Mouse (Mus musculus): ENCODE results near the gene Tspo2. TPM values are rescaled to one million over a fixed set of nuclear protein-coding genes. Genes with fewer than 3 reads are reported as not detected.

The Tspo2 gene
- polyA plus RNA-seq, 1 experiment, result 0.41 TPM

GRCm38 (mm10) chr17:48463391-48463790, 12.1 kb upstream of the Tspo2 start:
- Histone ChIP-seq H3K27me3 (replicated peaks; ENCODE audit: control insufficient read depth, insufficient read depth, low read length) (no peaks in the 10 kb centered on the region), H3K27ac (ENCODE audit: insufficient read depth, low read depth, low read length) (no peak overlapping the region), H3K36me3 (ENCODE audit: control insufficient read depth, insufficient read depth, low read length) (no peaks in the 10 kb centered on the region), H3K4me3 (ENCODE audit: insufficient read depth, low read depth, low read length) (no peak overlapping the region), H3K4me1 (ENCODE audit: control insufficient read depth, insufficient read depth, low read length) (no peaks in the 10 kb centered on the region)
- WGBS, result 94% methylated on average over 4 of the region's 4 CpGs
- TF ChIP-seq CTCF (conservative IDR thresholded peaks at IDR 0.05; ENCODE audit: insufficient read depth, insufficient read length, low read depth, low read length) (no peak), POLR2A (IDR thresholded peaks at IDR 0.05; ENCODE audit: low read depth, low read length) (no peak)
- DNase-seq, result no peak

GRCm38 (mm10) chr17:48462096-48462495, 10.8 kb upstream of the Tspo2 start:
- H3K27me3 ChIP-seq (replicated peaks; ENCODE audit: control insufficient read depth, insufficient read depth, low read length), result no peaks in the 10 kb centered on the region
- WGBS, result 90% methylated on average over 13 of the region's 13 CpGs
- no peaks in the 10 kb centered on the region for H3K36me3 ChIP-seq (ENCODE audit: control insufficient read depth, insufficient read depth, low read length)

GRCm38 (mm10) chr17:48457971-48458653, 6.8 kb upstream of the Tspo2 start:
- WGBS, result 48% methylated on average over 13 of the region's 13 CpGs
- Histone ChIP-seq H3K4me1 (ENCODE audit: control insufficient read depth, insufficient read depth, low read length) (no peaks in the 10 kb centered on the region), H3K27me3 (replicated peaks; ENCODE audit: control insufficient read depth, insufficient read depth, low read length) (no peaks in the 10 kb centered on the region), H3K36me3 (ENCODE audit: control insufficient read depth, insufficient read depth, low read length) (no peaks in the 10 kb centered on the region), H3K27ac (ENCODE audit: insufficient read depth, low read depth, low read length) (no peak overlapping the region), H3K4me3 (ENCODE audit: insufficient read depth, low read depth, low read length) (no peak overlapping the region)
- TF ChIP-seq CTCF (conservative IDR thresholded peaks at IDR 0.05; ENCODE audit: insufficient read depth, insufficient read length, low read depth, low read length), result no peak
- TF ChIP-seq POLR2A (IDR thresholded peaks at IDR 0.05; ENCODE audit: low read depth, low read length), result no peak
- DNase-seq, result no peak

More at GRCm38 (mm10) chr17:48462096-48462495, 10.8 kb upstream of the Tspo2 start:
- Histone ChIP-seq H3K4me3 (ENCODE audit: insufficient read depth, low read depth, low read length) (no peak overlapping the region), H3K4me1 (ENCODE audit: control insufficient read depth, insufficient read depth, low read length) (no peaks in the 10 kb centered on the region), H3K27ac (ENCODE audit: insufficient read depth, low read depth, low read length) (no peak overlapping the region)
- no peak for DNase-seq
- TF ChIP-seq CTCF (conservative IDR thresholded peaks at IDR 0.05; ENCODE audit: insufficient read depth, insufficient read length, low read depth, low read length) (no peak), POLR2A (IDR thresholded peaks at IDR 0.05; ENCODE audit: low read depth, low read length) (no peak)

GRCm38 (mm10) chr17:48455955-48456354, 4.6 kb upstream of the Tspo2 start:
- no peaks in the 10 kb centered on the region for H3K36me3 ChIP-seq (ENCODE audit: control insufficient read depth, insufficient read depth, low read length)
- no peak overlapping the region for H3K27ac ChIP-seq (ENCODE audit: insufficient read depth, low read depth, low read length)

GRCm38 (mm10) chr17:48454688-48455087, 3.4 kb upstream of the Tspo2 start, which contains the start of gene Unc5cl:
Unc5cl (plus strand) TSS chr17:48454901.
- Histone ChIP-seq H3K36me3 (ENCODE audit: control insufficient read depth, insufficient read depth, low read length) (no peaks in the 10 kb centered on the region), H3K27me3 (replicated peaks; ENCODE audit: control insufficient read depth, insufficient read depth, low read length) (no peaks in the 10 kb centered on the region), H3K4me1 (ENCODE audit: control insufficient read depth, insufficient read depth, low read length) (no peaks in the 10 kb centered on the region), H3K4me3 (ENCODE audit: insufficient read depth, low read depth, low read length) (no peak within 1 kb of the TSS), H3K27ac (ENCODE audit: insufficient read depth, low read depth, low read length) (no peak within 1 kb of the TSS)
- no peak for DNase-seq
- TF ChIP-seq CTCF (conservative IDR thresholded peaks at IDR 0.05; ENCODE audit: insufficient read depth, insufficient read length, low read depth, low read length) (no peak), POLR2A (IDR thresholded peaks at IDR 0.05; ENCODE audit: low read depth, low read length) (no peak)
- 64% methylated on average over 11 of the region's 11 CpGs for WGBS

More at GRCm38 (mm10) chr17:48455955-48456354, 4.6 kb upstream of the Tspo2 start:
- TF ChIP-seq CTCF (conservative IDR thresholded peaks at IDR 0.05; ENCODE audit: insufficient read depth, insufficient read length, low read depth, low read length), result no peak
- TF ChIP-seq POLR2A (IDR thresholded peaks at IDR 0.05; ENCODE audit: low read depth, low read length), result no peak
- H3K4me3 ChIP-seq (ENCODE audit: insufficient read depth, low read depth, low read length), result no peak overlapping the region
- H3K4me1 ChIP-seq (ENCODE audit: control insufficient read depth, insufficient read depth, low read length), result no peaks in the 10 kb centered on the region
- H3K27me3 ChIP-seq (replicated peaks; ENCODE audit: control insufficient read depth, insufficient read depth, low read length), result no peaks in the 10 kb centered on the region
- no peak for DNase-seq
- 74% methylated on average over 2 of the region's 2 CpGs for WGBS

GRCm38 (mm10) chr17:48454190-48454589, 2.9 kb upstream of the Tspo2 start:
- DNase-seq, result no peak
- Histone ChIP-seq H3K36me3 (ENCODE audit: control insufficient read depth, insufficient read depth, low read length) (no peaks in the 10 kb centered on the region), H3K4me3 (ENCODE audit: insufficient read depth, low read depth, low read length) (no peak overlapping the region), H3K27me3 (replicated peaks; ENCODE audit: control insufficient read depth, insufficient read depth, low read length) (no peaks in the 10 kb centered on the region), H3K4me1 (ENCODE audit: control insufficient read depth, insufficient read depth, low read length) (no peaks in the 10 kb centered on the region), H3K27ac (ENCODE audit: insufficient read depth, low read depth, low read length) (no peak overlapping the region)
- 77% methylated on average over 7 of the region's 7 CpGs for WGBS
- TF ChIP-seq POLR2A (IDR thresholded peaks at IDR 0.05; ENCODE audit: low read depth, low read length), result no peak
- no peak for TF ChIP-seq CTCF (conservative IDR thresholded peaks at IDR 0.05; ENCODE audit: insufficient read depth, insufficient read length, low read depth, low read length)

GRCm38 (mm10) chr17:48453489-48453888, 2.2 kb upstream of the Tspo2 start:
- no peak overlapping the region for H3K4me3 ChIP-seq (ENCODE audit: insufficient read depth, low read depth, low read length)
- DNase-seq, result no peak
- 87% methylated on average over 7 of the region's 7 CpGs for WGBS
- H3K4me1 ChIP-seq (ENCODE audit: control insufficient read depth, insufficient read depth, low read length), result no peaks in the 10 kb centered on the region
- peak; percentile 42 for TF ChIP-seq CTCF (conservative IDR thresholded peaks at IDR 0.05; ENCODE audit: insufficient read depth, insufficient read length, low read depth, low read length)
- no peak for TF ChIP-seq POLR2A (IDR thresholded peaks at IDR 0.05; ENCODE audit: low read depth, low read length)
- no peaks in the 10 kb centered on the region for H3K27me3 ChIP-seq (replicated peaks; ENCODE audit: control insufficient read depth, insufficient read depth, low read length)
- no peak overlapping the region for H3K27ac ChIP-seq (ENCODE audit: insufficient read depth, low read depth, low read length)
- no peaks in the 10 kb centered on the region for H3K36me3 ChIP-seq (ENCODE audit: control insufficient read depth, insufficient read depth, low read length)
